Mouse (Mus musculus) forebrain, embryonic 12.5 days (tissue): ENCODE results near the gene U90926. TPM values are rescaled to one million over a fixed set of nuclear protein-coding genes. Genes with fewer than 3 reads are reported as not detected.
"Not testable (repeated sequence)": the region's sequence is repeated elsewhere in the genome, so short reads cannot be mapped to it uniquely, and the experiment has no call there.

Experiments
- ATAC-seq: fragments of 200-750 bp; cut with Nextera tagmentation; 2 replicates; pipeline ENCODE4 v1.8.0; 2017; ENCODE audit warnings: moderate TSS enrichment; ENCODE audit not compliant: low FRiP score
- H3K27ac ChIP-seq: fragments of 300-500 bp; sonication (generic); 2 replicates; pipeline ENCODE4 v1.5.1; 2016; ENCODE audit warnings: mild to moderate bottlenecking
- H3K27me3 ChIP-seq: fragments of 300-500 bp; sonication (generic); 2 replicates; pipeline ENCODE4 v1.6.1; 2016; ENCODE audit warnings: mild to moderate bottlenecking
- H3K36me3 ChIP-seq: fragments of 300-500 bp; sonication (generic); replicated peaks from 2 replicates; pipeline ENCODE4 v1.6.1; 2016; ENCODE audit warnings: mild to moderate bottlenecking
- H3K4me1 ChIP-seq: fragments of 300-500 bp; sonication (generic); 2 replicates; pipeline ENCODE4 v1.6.1; 2016
- H3K4me2 ChIP-seq: fragments of 300-500 bp; sonication (generic); 2 replicates; pipeline ENCODE4 v1.6.1; 2016; ENCODE audit warnings: mild to moderate bottlenecking, moderate library complexity
- H3K4me3 ChIP-seq: fragments of 300-500 bp; sonication (generic); replicated peaks from 2 replicates; pipeline ENCODE4 v1.5.1; 2016; ENCODE audit warnings: mild to moderate bottlenecking
- H3K9ac ChIP-seq: fragments of 300-500 bp; sonication (generic); 2 replicates; pipeline ENCODE4 v1.6.1; 2016; ENCODE audit warnings: mild to moderate bottlenecking
- H3K9me3 ChIP-seq: fragments of 300-500 bp; sonication (generic); 2 replicates; pipeline ENCODE4 v1.6.1; 2016
- WGBS: fragments of 180-500 bp; shearing (Covaris S2); methylation state at CpG from one replicate; pipeline ENCODE4 v1.1.7; 2016; 5-methylcytosine and 5-hydroxymethylcytosine counted together
- polyA plus RNA-seq: library from polyadenylated mRNA; unstranded; fragments of >200 nt; fragmentation: Nextera tagmentation; extraction: Ambion mirVana; gene quantifications from 2 replicates; pipeline ENCODE4 v1.2.1, GENCODE M21; 2016

U90926 gene
- polyA plus RNA-seq, 1 experiment from 2014 or later, result not detected

DNA sequence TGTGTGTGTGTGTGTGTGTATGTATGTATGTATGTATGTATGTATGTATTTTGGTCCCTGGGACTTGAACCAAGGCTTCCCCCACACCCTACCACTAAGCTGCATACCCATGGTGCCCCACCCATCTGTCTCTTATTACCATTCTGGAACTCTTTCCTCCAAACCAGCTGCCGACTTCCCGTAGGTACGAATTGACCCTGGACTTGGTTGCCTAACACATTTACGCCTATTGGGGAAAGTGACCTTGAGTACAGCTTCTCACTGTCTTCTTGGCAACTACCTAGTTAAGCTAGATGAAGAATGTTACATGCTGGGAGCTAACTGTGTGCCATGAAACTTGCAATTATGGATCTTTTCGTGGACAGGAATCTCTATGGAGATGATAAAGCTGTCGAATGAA is 9.1 kb downstream of the U90926 start:
- Histone ChIP-seq H3K4me3 (no peak overlapping the region), H3K4me1 (no peaks in the 10 kb centered on the region), H3K27me3 (no peaks in the 10 kb centered on the region), H3K9ac (no peak overlapping the region), H3K36me3 (peaks cover 43% of the 10 kb centered on the region), H3K4me2 (no peak overlapping the region), H3K9me3 (no peaks in the 10 kb centered on the region), H3K27ac (no peak overlapping the region)
- WGBS, result 96% methylated on average over 6 of the region's 6 CpGs
- ATAC-seq, result no peak

DNA sequence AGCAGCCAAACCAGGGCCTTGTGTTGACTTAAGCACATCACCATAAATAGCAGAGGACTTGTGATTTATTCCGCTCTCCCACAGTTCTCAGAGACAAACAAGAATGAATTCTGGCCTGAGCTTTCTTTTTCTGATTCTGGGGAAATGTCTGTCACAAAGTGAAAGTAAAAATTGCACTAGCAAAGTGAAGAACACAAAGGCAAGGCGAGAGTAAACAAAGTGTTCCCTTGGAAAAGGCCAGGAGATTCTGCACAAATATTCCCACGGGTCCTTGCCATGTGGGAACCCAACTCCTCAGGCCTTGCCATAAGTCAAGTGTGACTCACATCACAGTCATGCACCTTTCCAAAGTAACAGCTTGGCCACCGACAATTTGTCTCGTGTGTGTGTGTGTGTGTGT is 9.5 kb downstream of the U90926 start:
- no peak overlapping the region for H3K4me3 ChIP-seq
- H3K9ac ChIP-seq, result no peak overlapping the region
- WGBS, result 95% methylated on average over 5 of the region's 5 CpGs
- no peaks in the 10 kb centered on the region for H3K9me3 ChIP-seq
- no peak for ATAC-seq
- H3K27ac ChIP-seq, result no peak overlapping the region
- H3K4me1 ChIP-seq, result no peaks in the 10 kb centered on the region
- peaks cover 47% of the 10 kb centered on the region for H3K36me3 ChIP-seq
- H3K27me3 ChIP-seq, result no peaks in the 10 kb centered on the region
- H3K4me2 ChIP-seq, result no peak overlapping the region

DNA sequence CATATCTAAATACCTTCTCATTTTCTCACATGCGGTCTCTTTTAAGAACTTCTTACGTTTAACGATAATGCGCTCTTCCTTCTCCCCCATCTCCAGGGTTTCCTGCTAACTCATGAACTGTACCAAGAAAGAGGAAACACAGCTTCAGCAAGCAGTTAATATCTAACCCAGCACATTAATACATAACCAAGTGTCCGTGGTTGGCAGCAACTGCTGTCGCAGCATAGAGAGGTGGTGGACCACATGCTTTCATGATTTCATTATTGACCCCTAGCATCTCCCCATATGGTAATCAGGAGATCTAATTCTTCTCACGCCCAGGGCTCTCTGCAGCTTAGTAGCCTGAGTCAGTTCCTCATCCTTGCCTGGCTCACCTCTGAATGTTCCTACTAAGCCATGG is 10.0 kb downstream of the U90926 start:
- Histone ChIP-seq H3K4me2 (no peak overlapping the region), H3K36me3 (peaks cover 51% of the 10 kb centered on the region), H3K4me3 (no peak overlapping the region), H3K4me1 (no peaks in the 10 kb centered on the region), H3K27me3 (no peaks in the 10 kb centered on the region), H3K27ac (no peak overlapping the region), H3K9me3 (no peaks in the 10 kb centered on the region), H3K9ac (no peak overlapping the region)
- no peak for ATAC-seq
- 96% methylated on average over 7 of the region's 7 CpGs for WGBS

GRCm38 (mm10) chr5:92204162-92205036 is 10.8 kb downstream of the U90926 start:
- H3K27me3 ChIP-seq, result no peaks in the 10 kb centered on the region
- H3K9ac ChIP-seq, result no peak overlapping the region
- no peak for ATAC-seq
- H3K9me3 ChIP-seq, result no peaks in the 10 kb centered on the region
- no peak overlapping the region for H3K4me2 ChIP-seq
- H3K27ac ChIP-seq, result no peak overlapping the region
- no peak overlapping the region for H3K4me3 ChIP-seq
- WGBS, result 91% methylated on average over 6 of the region's 6 CpGs
- H3K4me1 ChIP-seq, result no peaks in the 10 kb centered on the region
- H3K36me3 ChIP-seq, result peaks cover 58% of the 10 kb centered on the region

DNA sequence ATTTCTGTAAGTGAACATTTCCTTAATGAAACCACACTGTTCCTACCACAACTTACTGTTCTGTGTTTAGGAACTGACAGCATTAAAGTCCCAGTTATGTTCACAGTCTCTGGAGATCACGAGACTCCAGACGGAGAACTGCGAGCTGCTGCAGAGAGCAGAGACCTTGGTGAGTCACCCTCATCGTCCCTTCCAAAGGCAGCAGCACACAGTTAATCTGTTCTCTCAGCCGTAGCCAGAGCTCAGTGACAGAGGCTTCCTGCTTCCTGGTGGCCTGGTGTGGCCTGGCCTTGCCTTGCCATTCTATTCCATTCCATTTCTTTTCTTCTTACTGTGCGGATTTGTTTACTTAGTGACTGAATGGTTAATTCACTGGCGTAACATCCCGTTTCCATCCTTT is 16.9 kb downstream of the U90926 start:
- no peak overlapping the region for H3K9ac ChIP-seq
- WGBS, result 84% methylated on average over 8 of the region's 8 CpGs
- H3K4me2 ChIP-seq, result no peak overlapping the region
- H3K9me3 ChIP-seq, result no peaks in the 10 kb centered on the region
- no peak overlapping the region for H3K4me3 ChIP-seq
- H3K27me3 ChIP-seq, result no peaks in the 10 kb centered on the region
- H3K36me3 ChIP-seq, result peaks cover 82% of the 10 kb centered on the region
- no peak overlapping the region for H3K27ac ChIP-seq
- peaks cover 6% of the 10 kb centered on the region; the same call in 1 of the 2 replicates for H3K4me1 ChIP-seq
- no peak for ATAC-seq

DNA sequence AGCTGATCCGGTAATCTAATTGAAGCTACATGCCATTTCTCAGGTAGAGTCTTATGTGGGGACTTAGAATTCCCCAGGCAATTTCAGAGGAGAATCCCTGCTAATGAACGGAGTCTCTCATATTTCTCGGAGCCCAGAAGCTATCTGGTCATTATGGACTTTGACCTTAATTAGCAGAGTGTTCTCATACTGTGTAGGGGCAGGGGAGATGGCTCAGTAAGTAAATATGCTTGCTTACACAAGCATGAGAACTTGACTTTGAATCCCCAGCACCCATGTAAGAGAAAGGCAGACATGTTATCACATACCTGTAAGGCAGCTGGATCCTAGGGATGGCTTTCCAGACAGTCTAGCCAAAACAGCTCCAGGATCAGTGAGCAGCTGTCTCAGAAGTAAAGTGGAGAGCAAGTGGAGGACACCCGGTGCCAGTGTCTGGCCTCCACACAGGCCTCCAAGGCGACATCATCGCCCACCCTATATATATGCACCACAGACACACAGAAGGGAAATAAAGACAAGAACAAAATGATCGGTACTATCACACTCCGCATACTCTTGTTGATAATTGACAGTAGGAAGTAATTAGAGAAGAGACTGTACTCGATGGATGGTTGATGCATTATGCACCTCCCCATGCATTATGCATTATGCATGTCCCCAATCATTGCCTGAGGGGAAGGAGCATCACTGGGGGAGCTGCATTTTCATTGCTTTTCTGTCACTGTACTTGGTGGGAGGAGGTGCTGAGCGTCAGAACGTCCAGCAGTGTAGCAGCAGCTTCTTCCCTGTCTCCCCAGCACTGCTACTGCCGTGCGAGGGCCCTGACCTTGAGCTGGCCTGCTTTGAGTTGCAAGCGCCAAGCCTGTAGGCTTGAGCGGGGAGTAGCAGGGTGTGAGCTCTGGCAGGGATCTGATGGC is 18.1 kb downstream of the U90926 start:
- Histone ChIP-seq H3K4me3 (no peak overlapping the region), H3K4me1 (peaks cover 6% of the 10 kb centered on the region; the same call in 1 of the 2 replicates), H3K27me3 (no peaks in the 10 kb centered on the region), H3K4me2 (no peak overlapping the region), H3K9me3 (no peaks in the 10 kb centered on the region), H3K9ac (no peak overlapping the region), H3K36me3 (peaks cover 83% of the 10 kb centered on the region), H3K27ac (peak overlapping the region; percentile 53; the same call in 1 of the 2 replicates)
- ATAC-seq, result 0 out of 2 replicates have a peak, but pooled peaks have one; percentile 55
- 80% methylated on average over 15 of the region's 15 CpGs for WGBS

DNA sequence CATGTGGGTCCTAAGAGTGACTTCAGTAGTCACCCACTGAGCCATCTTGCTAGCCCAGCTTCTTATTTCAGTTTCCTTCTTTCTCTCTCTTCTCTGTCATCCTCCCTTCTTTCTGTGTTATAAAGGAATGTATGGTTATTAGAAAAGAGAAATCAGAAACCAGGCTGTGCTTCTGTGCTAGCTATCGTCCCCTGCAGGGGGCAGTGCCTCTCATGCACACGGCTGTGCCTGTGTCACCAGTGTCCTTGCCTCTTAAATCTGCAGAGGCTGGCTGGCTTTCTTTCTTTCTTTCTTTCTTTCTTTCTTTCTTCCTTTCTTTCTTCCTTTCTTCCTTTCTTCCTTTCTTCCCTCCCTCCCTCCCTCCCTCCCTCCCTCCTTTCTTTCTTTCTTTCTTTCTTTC is 19.5 kb downstream of the U90926 start:
- not testable (repeated sequence) for H3K9me3 ChIP-seq, H3K4me1 ChIP-seq, H3K27ac ChIP-seq, H3K9ac ChIP-seq, ATAC-seq, H3K4me2 ChIP-seq, H3K4me3 ChIP-seq, H3K27me3 ChIP-seq
- 69% methylated on average over 2 of the region's 2 CpGs for WGBS
- H3K36me3 ChIP-seq, result peaks cover 74% of the 10 kb centered on the region

GRCm38 (mm10) chr5:92188881-92189483 is 26.2 kb downstream of the U90926 start:
- no peaks in the 10 kb centered on the region for H3K4me1 ChIP-seq
- H3K27ac ChIP-seq, result no peak overlapping the region
- no peak overlapping the region for H3K4me2 ChIP-seq
- H3K27me3 ChIP-seq, result no peaks in the 10 kb centered on the region
- no peak overlapping the region for H3K4me3 ChIP-seq
- WGBS, result 92% methylated on average over 7 of the region's 7 CpGs
- H3K9ac ChIP-seq, result no peak overlapping the region
- ATAC-seq, result no peak
- H3K9me3 ChIP-seq, result 0 out of 2 replicates have a peak, but pooled peaks cover 2% of the 10 kb centered on the region
- H3K36me3 ChIP-seq, result peaks cover 57% of the 10 kb centered on the region

DNA sequence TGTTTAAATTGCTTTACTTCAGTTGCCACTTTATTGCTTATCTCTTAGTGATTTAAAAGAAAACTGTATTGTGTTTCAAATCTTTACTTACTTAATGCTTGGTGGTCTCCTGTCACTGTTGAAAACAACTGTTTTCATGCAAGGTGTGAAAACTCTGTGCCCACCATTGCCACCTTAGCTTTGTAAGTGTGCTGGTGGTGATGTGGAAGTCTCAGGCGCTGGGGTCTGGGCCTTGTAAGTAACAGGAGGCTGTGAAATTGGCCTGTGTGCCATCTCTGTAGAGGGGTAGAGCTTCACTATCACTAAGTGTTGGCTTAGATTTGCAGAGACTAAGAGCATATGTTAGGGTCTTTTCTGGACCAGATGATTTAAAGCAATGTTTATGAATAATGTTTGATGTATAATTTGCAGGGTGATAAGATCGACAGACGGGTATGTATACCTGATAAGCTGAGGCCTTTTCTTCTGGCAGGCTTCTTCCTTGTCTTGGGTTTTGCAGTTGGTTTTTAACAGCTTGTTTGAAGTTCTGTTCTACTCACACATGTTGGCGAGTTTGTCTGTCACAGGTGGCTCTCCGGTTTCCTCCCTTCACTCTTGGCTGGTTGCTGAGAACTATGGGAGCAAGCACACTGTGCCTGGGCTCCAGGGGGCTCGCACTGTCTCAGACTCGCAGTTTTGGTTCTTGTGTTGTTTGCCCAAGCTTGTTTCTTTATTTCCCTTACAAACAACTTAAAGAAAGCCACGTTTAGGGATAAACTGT is 32.0 kb downstream of the U90926 start:
- Histone ChIP-seq H3K4me3 (no peak overlapping the region), H3K27me3 (no peaks in the 10 kb centered on the region), H3K36me3 (peaks cover 54% of the 10 kb centered on the region), H3K9ac (no peak overlapping the region), H3K9me3 (no peaks in the 10 kb centered on the region), H3K4me1 (no peaks in the 10 kb centered on the region), H3K4me2 (no peak overlapping the region), H3K27ac (no peak overlapping the region)
- WGBS, result 89% methylated on average over 8 of the region's 8 CpGs
- ATAC-seq, result no peak

DNA sequence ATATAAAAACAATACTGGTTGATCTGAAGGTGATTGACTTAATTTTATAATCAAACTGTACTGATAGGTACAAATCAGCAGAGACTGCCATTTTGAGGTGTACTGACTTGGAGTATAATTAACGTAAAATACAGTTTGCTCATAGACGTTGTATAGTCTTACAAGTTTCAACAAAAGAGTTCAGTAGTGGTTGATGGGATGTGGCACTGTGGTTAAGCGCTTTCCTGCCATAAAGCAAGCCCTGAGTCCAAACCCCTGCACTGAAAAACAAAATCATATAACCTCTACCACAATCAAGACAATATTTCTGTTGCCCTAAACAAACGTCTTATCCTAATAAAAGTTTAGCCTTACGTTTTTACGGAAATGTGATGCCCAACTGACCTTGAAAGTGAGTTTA is 49.2 kb downstream of the U90926 start:
- Histone ChIP-seq H3K4me2 (no peak overlapping the region), H3K9me3 (no peaks in the 10 kb centered on the region), H3K9ac (no peak overlapping the region), H3K27ac (no peak overlapping the region), H3K4me3 (no peak overlapping the region), H3K36me3 (peaks cover 19% of the 10 kb centered on the region), H3K27me3 (no peaks in the 10 kb centered on the region), H3K4me1 (no peaks in the 10 kb centered on the region)
- ATAC-seq, result no peak
- 95% methylated on average over 6 of the region's 6 CpGs for WGBS
